Mouse (Mus musculus) liver, embryonic 14.5 days (tissue): ENCODE data around the gene Fam234b. TPM values are rescaled to one million over a fixed set of nuclear protein-coding genes. Genes with fewer than 3 reads are reported as not detected.

Experiments used
- ATAC-seq: fragments of 200-750 bp; cut with Nextera tagmentation; 2 replicates; pipeline ENCODE4 v1.8.0; 2017; ENCODE audit warnings: moderate number of reproducible peaks, mild to moderate bottlenecking, moderate library complexity; ENCODE audit not compliant: insufficient read depth
- DNase-seq, 3 experiments: peaks; one replicate each; pipeline ENCODE4 v3.0.0-alpha.2; 2012 to 2013; ENCODE audit warnings: low read depth in 3 of 3, low spot score in 3 of 3
- H3K27ac ChIP-seq: fragments of 300-500 bp; sonication (generic); 2 replicates; pipeline ENCODE4 v1.5.1; 2014; ENCODE audit warnings: moderate library complexity, mild to moderate bottlenecking, control low read depth, inconsistent platforms
- H3K27me3 ChIP-seq: fragments of 300-500 bp; sonication (generic); 2 replicates; pipeline ENCODE4 v1.6.1; 2014; ENCODE audit warnings: mild to moderate bottlenecking, low read length, moderate library complexity; ENCODE audit not compliant: control insufficient read depth, insufficient read depth
- H3K36me3 ChIP-seq: fragments of 300-500 bp; sonication (generic); replicated peaks from 2 replicates; pipeline ENCODE4 v1.6.1; 2014; ENCODE audit warnings: low read depth; ENCODE audit not compliant: control insufficient read depth, insufficient read depth
- H3K4me1 ChIP-seq, 2 experiments: fragments of 200-500 bp in 1 of 2; fragments of 300-500 bp in 1 of 2; sonication (generic) in 1 of 2; replicated peaks; 2 replicates each; pipeline ENCODE4 v1.6.1; 2012 to 2014; ENCODE audit warnings: antibody characterized with exemption in 1 of 2, inconsistent platforms in 1 of 2, low read length in 1 of 2; ENCODE audit not compliant: control insufficient read depth in 2 of 2, insufficient read depth in 2 of 2
- H3K4me2 ChIP-seq: fragments of 300-500 bp; sonication (generic); 2 replicates; pipeline ENCODE4 v1.6.1; 2014; ENCODE audit warnings: low read depth, mild to moderate bottlenecking, control low read depth, moderate library complexity
- H3K4me3 ChIP-seq, 2 experiments: fragments of 200-500 bp in 1 of 2; fragments of 300-500 bp in 1 of 2; sonication (generic) in 1 of 2; 2 replicates each; pipeline ENCODE4 v1.5.1; 2012 to 2014; ENCODE audit warnings: low read depth in 2 of 2, low read length in 2 of 2, mild to moderate bottlenecking in 2 of 2, control low read depth in 1 of 2, inconsistent platforms in 1 of 2, moderate library complexity in 1 of 2; ENCODE audit not compliant: insufficient read depth in 1 of 2
- H3K9ac ChIP-seq: fragments of 300-500 bp; sonication (generic); replicated peaks from 2 replicates; pipeline ENCODE4 v1.6.1; 2014; ENCODE audit warnings: mild to moderate bottlenecking, control low read depth, moderate library complexity
- H3K9me3 ChIP-seq: fragments of 300-500 bp; sonication (generic); 2 replicates; pipeline ENCODE4 v1.6.1; 2016; ENCODE audit warnings: low read length, mixed read lengths; ENCODE audit not compliant: control insufficient read depth
- CTCF ChIP-seq: IDR thresholded peaks from 2 replicates; pipeline ENCODE4 v1.5.1; 2016; ENCODE audit warnings: antibody characterized with exemption, low read depth, control low read depth
- EP300 ChIP-seq: IDR thresholded peaks from 2 replicates; pipeline ENCODE4 v1.6.1; 2016; ENCODE audit warnings: antibody characterized with exemption, low read depth
- WGBS: fragments of 180-500 bp; shearing (Covaris S2); extraction: QIAGEN DNeasy Blood & Tissue Kit; methylation state at CpG from one replicate; pipeline ENCODE4 v1.1.7; 2014; ENCODE audit not compliant: insufficient replicate concordance; 5-methylcytosine and 5-hydroxymethylcytosine counted together
- polyA plus RNA-seq, 2 experiments: library from polyadenylated mRNA; depleted of rRNA in 1 of 2; stranded (reverse) in 1 of 2; unstranded in 1 of 2; fragments of >200 nt; fragmentation: Nextera tagmentation in 1 of 2; extraction: Ambion mirVana in 1 of 2; gene quantifications; 2 replicates each; pipeline versions ENCODE4 v1.2.1 to v1.2.3; 2012 to 2014

The Fam234b gene
- polyA plus RNA-seq, 2 experiments = 18.7 to 27.8 TPM

- no peak overlapping the region for H3K4me2 ChIP-seq
- no peaks in the 10 kb centered on the region for H3K36me3 ChIP-seq
- no peaks in the 10 kb centered on the region for H3K9me3 ChIP-seq
- 56% methylated on average over 5 of the region's 5 CpGs for WGBS
- no peak overlapping the region for H3K27ac ChIP-seq
- ATAC-seq (no peak), DNase-seq (no peak)
- no peak overlapping the region for H3K4me3 ChIP-seq
- H3K27me3 ChIP-seq = no peaks in the 10 kb centered on the region
- no peaks in the 10 kb centered on the region for H3K4me1 ChIP-seq
- H3K9ac ChIP-seq = no peak overlapping the region
- no peak for TF ChIP-seq EP300
Measured at GRCm38 (mm10) chr6:135279286-135279685, 81.5 kb downstream of the Fam234b start.

GRCm38 (mm10) chr6:135279856-135280255 is 82.1 kb downstream of the Fam234b start:
- Histone ChIP-seq H3K27ac (no peak overlapping the region), H3K36me3 (no peaks in the 10 kb centered on the region), H3K9ac (no peak overlapping the region), H3K9me3 (no peaks in the 10 kb centered on the region), H3K4me3 (no peak overlapping the region), H3K4me2 (no peak overlapping the region), H3K27me3 (no peaks in the 10 kb centered on the region), H3K4me1 (no peaks in the 10 kb centered on the region)
- WGBS = 44% methylated on average over 10 of the region's 10 CpGs
- no peak for TF ChIP-seq CTCF
- no peak for TF ChIP-seq EP300
- no peak for DNase-seq
- ATAC-seq = no peak

DNA sequence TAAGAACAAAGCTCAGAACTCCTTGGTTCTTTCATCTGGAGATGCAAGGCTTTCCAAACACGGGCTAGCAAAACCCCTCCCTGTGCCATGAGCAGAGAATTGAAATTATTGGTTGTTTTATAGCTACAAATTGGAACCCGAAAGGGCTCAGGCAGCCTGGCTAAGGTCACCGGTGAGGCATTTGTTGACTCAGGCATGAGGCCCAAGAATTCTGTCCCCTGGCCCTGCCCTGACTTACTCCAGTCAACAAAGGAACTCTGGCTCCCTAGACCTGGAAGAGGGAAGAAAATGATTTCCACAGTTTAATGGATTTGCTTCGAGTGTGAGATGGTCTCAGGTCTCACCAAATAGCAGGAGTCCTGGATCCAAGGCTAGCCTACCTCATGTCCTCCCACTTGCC is 94.6 kb downstream of the Fam234b start:
- no peaks in the 10 kb centered on the region for H3K36me3 ChIP-seq
- no peak for TF ChIP-seq EP300
- TF ChIP-seq CTCF = no peak
- no peak overlapping the region for H3K4me3 ChIP-seq
- no peaks in the 10 kb centered on the region for H3K27me3 ChIP-seq
- H3K27ac ChIP-seq = no peak overlapping the region
- ATAC-seq (no peak), DNase-seq (no peak)
- WGBS = 64% methylated on average over 4 of the region's 4 CpGs
- H3K9ac ChIP-seq = no peak overlapping the region
- no peak overlapping the region for H3K4me2 ChIP-seq
- H3K4me1 ChIP-seq = no peaks in the 10 kb centered on the region
- H3K9me3 ChIP-seq = no peaks in the 10 kb centered on the region

- no peaks in the 10 kb centered on the region for H3K27me3 ChIP-seq
- no peaks in the 10 kb centered on the region for H3K36me3 ChIP-seq
- TF ChIP-seq EP300 = no peak
- TF ChIP-seq CTCF = no peak
- no peaks in the 10 kb centered on the region for H3K9me3 ChIP-seq
- no peak for ATAC-seq
- H3K4me2 ChIP-seq = no peak overlapping the region
- no peaks in the 10 kb centered on the region for H3K4me1 ChIP-seq
- WGBS = 68% methylated on average over 6 of the region's 6 CpGs
- DNase-seq = no peak
- H3K9ac ChIP-seq = no peak overlapping the region
- H3K4me3 ChIP-seq = no peak overlapping the region
- no peak overlapping the region for H3K27ac ChIP-seq
Measured at GRCm38 (mm10) chr6:135294150-135294549, 96.4 kb downstream of the Fam234b start.

Other genes starting within 250 kb of the Fam234b start
- 0.78 and 0.95 TPM in 2 replicates for gene Apold1, start 216.3 kb upstream of the Fam234b start, polyA plus RNA-seq (2012; rRNA removed)
- gene Apold1, start 216.3 kb upstream of the Fam234b start, polyA plus RNA-seq (2014; fragmentation: Nextera tagmentation; extraction: Ambion mirVana) = 1.6 and 2.2 TPM in 2 replicates
- gene Ddx47, start 186.4 kb upstream of the Fam234b start, polyA plus RNA-seq (2012; rRNA removed) = 29.7 and 45.5 TPM in 2 replicates
- 50.7 and 53.7 TPM in 2 replicates for gene Ddx47, start 186.4 kb upstream of the Fam234b start, polyA plus RNA-seq (2014; fragmentation: Nextera tagmentation; extraction: Ambion mirVana)
- gene Gprc5a, start 132.3 kb upstream of the Fam234b start, polyA plus RNA-seq (2012; rRNA removed) = 0.12 and 0.15 TPM in 2 replicates
- 0.16 and 0.25 TPM in 2 replicates for gene Gprc5a, start 132.3 kb upstream of the Fam234b start, polyA plus RNA-seq (2014; fragmentation: Nextera tagmentation; extraction: Ambion mirVana)
- gene Gprc5d, start 79.7 kb upstream of the Fam234b start, polyA plus RNA-seq (2012; rRNA removed) = 0.28 and 0.41 TPM in 2 replicates
- gene Gprc5d, start 79.7 kb upstream of the Fam234b start, polyA plus RNA-seq (2014; fragmentation: Nextera tagmentation; extraction: Ambion mirVana) = not detected in 2 replicates
- gene Hebp1, start within 50 bp of the Fam234b start, polyA plus RNA-seq (2012; rRNA removed) = 127 and 198 TPM in 2 replicates
- 60.1 and 70.2 TPM in 2 replicates for gene Hebp1, start within 50 bp of the Fam234b start, polyA plus RNA-seq (2014; fragmentation: Nextera tagmentation; extraction: Ambion mirVana)
- gene Gsg1, start 56.4 kb downstream of the Fam234b start, polyA plus RNA-seq (2012; rRNA removed) = 0.08 and 0.13 TPM in 2 replicates
- not detected in 2 replicates for gene Gsg1, start 56.4 kb downstream of the Fam234b start, polyA plus RNA-seq (2014; fragmentation: Nextera tagmentation; extraction: Ambion mirVana)
- gene Pbp2, start 112.4 kb downstream of the Fam234b start, polyA plus RNA-seq (2012; rRNA removed) = not detected in 2 replicates
- gene Pbp2, start 112.4 kb downstream of the Fam234b start, polyA plus RNA-seq (2014; fragmentation: Nextera tagmentation; extraction: Ambion mirVana) = not detected in 2 replicates
- gene Emp1, start 164.6 kb downstream of the Fam234b start, polyA plus RNA-seq (2012; rRNA removed) = 2.0 and 2.1 TPM in 2 replicates
- 0.55 and 0.66 TPM in 2 replicates for gene Emp1, start 164.6 kb downstream of the Fam234b start, polyA plus RNA-seq (2014; fragmentation: Nextera tagmentation; extraction: Ambion mirVana)